Mouse (Mus musculus): ENCODE data around the gene Psmb9. TPM values are rescaled to one million over a fixed set of nuclear protein-coding genes. Genes with fewer than 3 reads are reported as not detected.

Gene Psmb9
- polyA plus RNA-seq, 1 experiment from 2014 or later: 4.5 TPM

DNA sequence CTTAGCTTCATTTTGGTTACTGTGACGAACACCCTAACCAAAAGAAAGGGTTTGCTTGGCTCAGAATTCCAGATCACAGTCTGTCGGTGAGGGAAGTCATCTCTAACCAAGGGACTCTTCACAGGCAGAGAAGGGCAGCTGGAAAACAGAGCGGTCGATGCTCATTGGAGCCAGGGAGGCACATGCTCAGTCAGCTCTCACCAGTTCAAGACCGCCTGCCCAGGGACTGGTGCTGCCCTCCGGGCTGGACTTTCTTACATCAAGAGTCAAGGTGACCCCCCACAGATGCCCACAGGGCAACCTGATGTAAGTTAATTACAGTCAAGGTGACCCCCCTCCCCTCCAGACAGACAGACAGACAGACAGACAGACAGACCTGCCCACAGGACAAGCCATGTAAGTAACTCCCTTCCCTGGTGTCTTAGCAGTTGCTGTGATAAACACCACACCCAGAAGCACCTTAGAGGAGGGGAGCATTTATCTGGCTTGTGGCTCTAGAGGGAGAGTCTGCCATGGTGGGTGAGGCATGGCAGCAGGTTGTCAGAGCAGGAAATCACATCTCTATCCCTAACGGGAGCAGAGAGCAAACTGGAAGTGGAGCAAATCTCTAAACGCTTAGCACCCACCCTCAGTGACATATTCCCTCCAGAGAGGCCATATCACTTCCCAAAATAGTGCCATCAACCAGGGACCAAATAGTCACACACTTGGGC lies 29.8 kb upstream of the Psmb9 start:
- Histone ChIP-seq H3K27me3 (replicated peaks) (peaks cover 20% of the 10 kb centered on the region), H3K9ac (no peak overlapping the region), H3K4me1 (no peaks in the 10 kb centered on the region), H3K4me3 (no peak overlapping the region), H3K36me3 (no peaks in the 10 kb centered on the region), H3K27ac (no peak overlapping the region), H3K4me2 (no peak overlapping the region), H3K9me3 (replicated peaks) (no peaks in the 10 kb centered on the region; the same call in 1 of the 2 replicates)
- WGBS (ENCODE audit: insufficient replicate concordance): 69% methylated on average over 8 of the region's 8 CpGs
- ATAC-seq: no peak

DNA sequence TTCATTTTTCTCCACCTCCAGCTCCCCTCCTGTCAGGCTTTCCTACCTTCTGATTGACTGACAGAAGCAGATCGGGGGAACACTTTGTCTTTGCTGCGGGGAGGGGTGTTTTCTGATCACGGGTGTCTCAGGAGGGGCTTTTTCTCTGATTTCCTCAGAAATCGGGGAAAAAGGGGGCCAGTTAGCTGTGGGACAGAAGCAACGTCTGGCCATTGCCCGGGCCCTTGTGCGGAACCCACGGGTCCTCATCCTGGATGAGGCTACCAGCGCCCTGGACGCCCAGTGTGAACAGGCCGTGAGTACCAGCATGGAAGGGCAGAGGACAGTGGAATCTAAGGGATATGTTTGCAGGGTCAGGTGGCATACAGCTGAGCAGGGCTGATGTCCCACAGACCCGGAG lies 27.6 kb upstream of the Psmb9 start:
- WGBS (ENCODE audit: insufficient replicate concordance): 74% methylated on average over 12 of the region's 12 CpGs
- no peak for ATAC-seq
- no peaks in the 10 kb centered on the region; the same call in 1 of the 2 replicates for H3K9me3 ChIP-seq (replicated peaks)

DNA sequence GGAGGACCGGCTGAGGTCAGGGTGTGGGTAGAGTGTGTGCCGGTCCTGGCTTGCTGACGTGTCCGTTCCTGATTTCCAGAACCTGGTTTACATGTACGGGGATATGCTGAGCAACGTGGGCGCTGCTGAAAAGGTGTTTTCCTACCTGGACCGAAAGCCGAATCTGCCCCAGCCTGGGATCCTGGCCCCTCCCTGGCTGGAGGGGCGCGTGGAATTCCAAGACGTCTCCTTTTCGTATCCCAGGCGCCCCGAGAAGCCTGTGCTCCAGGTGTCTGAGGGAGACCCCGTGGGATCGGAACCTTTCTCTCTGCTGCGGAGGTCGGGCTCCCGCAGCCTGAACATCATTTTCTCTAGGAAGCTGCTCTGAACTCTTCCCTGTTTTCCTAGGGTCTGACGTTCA lies 26.4 kb upstream of the Psmb9 start:
- no peak for ATAC-seq

More for the DNA sequence above, 27.6 kb upstream of the Psmb9 start:
- Histone ChIP-seq H3K27ac (no peak overlapping the region), H3K4me3 (no peak overlapping the region), H3K4me1 (peaks cover 18% of the 10 kb centered on the region), H3K36me3 (no peaks in the 10 kb centered on the region), H3K27me3 (replicated peaks) (peaks cover 29% of the 10 kb centered on the region), H3K9ac (no peak overlapping the region), H3K4me2 (no peak overlapping the region)

DNA sequence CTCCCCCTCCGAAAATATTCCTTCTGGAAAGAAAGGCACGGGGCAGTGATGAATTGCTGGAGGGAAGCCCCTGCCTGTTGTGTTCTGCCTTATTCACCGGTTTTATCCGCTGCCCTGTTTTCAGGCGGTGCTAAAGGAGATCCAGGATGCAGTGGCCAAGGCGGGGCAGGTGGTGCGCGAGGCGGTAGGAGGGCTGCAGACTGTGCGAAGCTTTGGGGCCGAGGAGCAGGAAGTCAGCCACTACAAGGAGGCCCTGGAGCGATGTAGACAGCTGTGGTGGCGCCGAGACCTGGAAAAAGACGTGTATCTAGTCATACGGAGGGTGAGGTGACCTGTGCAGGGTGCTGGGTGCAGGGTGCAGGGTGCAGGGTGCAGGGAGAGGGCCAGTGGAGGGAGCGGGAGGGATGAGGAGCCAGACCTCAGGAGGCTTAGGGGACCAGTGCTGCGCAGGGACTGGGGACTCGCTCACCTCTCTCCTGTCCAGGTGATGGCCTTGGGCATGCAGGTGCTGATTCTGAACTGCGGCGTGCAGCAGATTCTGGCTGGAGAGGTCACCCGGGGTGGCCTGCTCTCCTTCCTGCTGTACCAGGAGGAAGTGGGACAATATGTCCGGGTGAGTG lies 24.3 kb upstream of the Psmb9 start:
- ATAC-seq: no peak
- Histone ChIP-seq H3K9me3 (replicated peaks) (no peaks in the 10 kb centered on the region), H3K27ac (no peak overlapping the region), H3K4me3 (no peak overlapping the region), H3K36me3 (no peaks in the 10 kb centered on the region), H3K9ac (no peak overlapping the region), H3K27me3 (replicated peaks) (peaks cover 36% of the 10 kb centered on the region), H3K4me1 (peaks cover 32% of the 10 kb centered on the region), H3K4me2 (no peak overlapping the region)
- 31% methylated on average over 23 of the region's 23 CpGs for WGBS (ENCODE audit: insufficient replicate concordance)

More for the DNA sequence above, 26.4 kb upstream of the Psmb9 start:
- Histone ChIP-seq H3K4me2 (no peak overlapping the region), H3K27ac (no peak overlapping the region), H3K9me3 (replicated peaks) (no peaks in the 10 kb centered on the region; the same call in 1 of the 2 replicates), H3K27me3 (replicated peaks) (peaks cover 29% of the 10 kb centered on the region), H3K4me1 (peaks cover 18% of the 10 kb centered on the region), H3K9ac (no peak overlapping the region), H3K4me3 (no peak overlapping the region), H3K36me3 (no peaks in the 10 kb centered on the region)
- 61% methylated on average over 21 of the region's 21 CpGs for WGBS (ENCODE audit: insufficient replicate concordance)

DNA sequence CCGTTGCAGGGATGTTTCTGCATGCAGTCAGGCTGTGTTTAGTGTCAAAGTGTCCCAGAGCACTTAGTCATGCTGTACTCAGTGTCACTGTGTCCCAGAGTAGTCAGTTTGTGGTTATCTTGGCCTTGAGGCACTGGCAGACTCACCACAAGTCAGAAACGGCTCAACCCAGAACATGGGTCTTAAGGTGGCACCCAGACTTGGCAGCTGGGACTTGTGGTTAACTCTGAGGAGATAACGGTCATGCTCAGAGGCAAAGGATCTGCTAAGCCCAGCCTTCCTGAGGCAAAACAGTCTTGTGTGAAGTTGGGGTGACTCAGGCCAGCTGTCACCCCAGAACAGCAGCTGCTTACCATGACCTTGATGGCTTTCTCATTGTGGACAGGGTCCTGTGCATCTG lies 23.0 kb upstream of the Psmb9 start:
- 19% methylated on average over 3 of the region's 3 CpGs for WGBS (ENCODE audit: insufficient replicate concordance)
- no peaks in the 10 kb centered on the region for H3K9me3 ChIP-seq (replicated peaks)
- ATAC-seq: peak; percentile 81
- peaks cover 32% of the 10 kb centered on the region for H3K27me3 ChIP-seq (replicated peaks)
- peak overlapping the region; percentile 60; the same call in 1 of the 2 replicates for H3K27ac ChIP-seq
- H3K4me3 ChIP-seq: no peak overlapping the region
- peaks cover 34% of the 10 kb centered on the region for H3K4me1 ChIP-seq
- no peaks in the 10 kb centered on the region for H3K36me3 ChIP-seq
- no peak overlapping the region for H3K9ac ChIP-seq
- no peak overlapping the region for H3K4me2 ChIP-seq

DNA sequence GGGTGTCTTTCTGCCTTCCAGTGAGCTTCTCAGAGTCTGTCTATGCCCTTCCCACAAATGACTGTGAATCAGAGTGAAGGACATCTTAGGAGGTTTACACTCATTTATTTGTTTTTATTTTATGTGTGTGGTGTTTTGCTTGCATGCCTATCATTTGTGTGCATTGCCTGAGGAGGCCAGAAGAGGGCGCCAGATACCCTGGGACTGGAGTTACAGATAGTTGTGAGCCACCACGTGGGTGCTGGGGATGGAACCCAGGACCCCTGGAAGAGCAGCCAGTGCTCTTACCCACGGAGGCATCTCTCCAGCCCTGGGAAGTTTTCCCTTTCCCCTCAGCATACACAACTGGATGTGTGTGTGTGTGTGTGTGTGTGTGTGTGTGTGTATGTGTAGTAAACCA lies 22.1 kb upstream of the Psmb9 start:
- no peak for ATAC-seq
- Histone ChIP-seq H3K9me3 (replicated peaks) (no peaks in the 10 kb centered on the region), H3K36me3 (no peaks in the 10 kb centered on the region), H3K4me2 (no peak overlapping the region), H3K4me3 (no peak overlapping the region), H3K9ac (no peak overlapping the region), H3K4me1 (peaks cover 43% of the 10 kb centered on the region), H3K27ac (peak overlapping the region; percentile 60; the same call in 1 of the 2 replicates), H3K27me3 (replicated peaks) (peaks cover 39% of the 10 kb centered on the region)
- WGBS (ENCODE audit: insufficient replicate concordance): 41% methylated on average over 3 of the region's 3 CpGs

DNA sequence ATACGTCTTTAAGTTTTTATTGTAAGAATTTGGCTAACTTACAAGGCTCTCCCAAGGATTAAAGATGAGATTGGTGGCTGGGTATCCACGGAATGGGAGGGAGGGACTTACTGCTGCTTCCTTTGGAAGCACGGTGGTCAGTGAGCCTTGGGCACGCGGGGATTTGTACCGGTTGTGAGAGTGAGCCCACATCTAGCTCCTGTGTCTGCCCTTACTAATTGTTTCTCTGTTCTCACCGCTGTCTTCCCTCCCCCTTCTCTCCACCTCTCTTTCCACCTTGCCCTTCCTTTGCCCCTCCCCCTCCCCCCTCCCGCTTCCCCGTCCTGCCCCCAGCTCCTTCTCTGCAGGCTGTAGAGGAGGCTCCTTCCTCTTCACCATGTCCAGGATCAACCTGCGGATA lies 20.9 kb upstream of the Psmb9 start:
- H3K36me3 ChIP-seq: no peaks in the 10 kb centered on the region
- ATAC-seq: no peak
- H3K9me3 ChIP-seq (replicated peaks): no peaks in the 10 kb centered on the region
- H3K4me1 ChIP-seq: peaks cover 50% of the 10 kb centered on the region
- H3K4me3 ChIP-seq: no peak overlapping the region
- WGBS (ENCODE audit: insufficient replicate concordance): 35% methylated on average over 10 of the region's 10 CpGs
- no peak overlapping the region for H3K4me2 ChIP-seq
- H3K27ac ChIP-seq: no peak overlapping the region
- H3K27me3 ChIP-seq (replicated peaks): peaks cover 35% of the 10 kb centered on the region
- H3K9ac ChIP-seq: no peak overlapping the region

DNA sequence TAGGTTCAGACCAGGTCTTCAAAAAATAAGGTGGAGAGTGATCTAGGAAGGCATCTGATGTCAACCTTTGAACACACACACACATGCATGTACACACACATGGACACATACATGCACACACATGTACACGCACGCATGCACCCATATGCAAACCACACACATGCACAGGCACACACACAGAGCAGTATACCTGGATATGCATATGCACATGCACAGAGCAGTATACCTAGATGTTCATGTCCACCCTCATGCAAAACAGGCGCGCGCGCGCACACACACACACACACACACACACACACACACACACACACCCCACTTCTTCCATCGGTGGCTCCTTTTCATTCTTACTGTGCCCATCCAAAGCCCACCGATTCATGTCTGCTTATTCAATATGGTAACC lies 20.3 kb upstream of the Psmb9 start:
- Histone ChIP-seq H3K4me1 (peaks cover 50% of the 10 kb centered on the region), H3K27me3 (replicated peaks) (peaks cover 34% of the 10 kb centered on the region), H3K9me3 (replicated peaks) (no peaks in the 10 kb centered on the region), H3K4me3 (no peak overlapping the region), H3K9ac (no peak overlapping the region), H3K27ac (no peak overlapping the region), H3K4me2 (no peak overlapping the region), H3K36me3 (no peaks in the 10 kb centered on the region)
- ATAC-seq: no peak
- WGBS (ENCODE audit: insufficient replicate concordance): 92% methylated on average over 9 of the region's 9 CpGs

DNA sequence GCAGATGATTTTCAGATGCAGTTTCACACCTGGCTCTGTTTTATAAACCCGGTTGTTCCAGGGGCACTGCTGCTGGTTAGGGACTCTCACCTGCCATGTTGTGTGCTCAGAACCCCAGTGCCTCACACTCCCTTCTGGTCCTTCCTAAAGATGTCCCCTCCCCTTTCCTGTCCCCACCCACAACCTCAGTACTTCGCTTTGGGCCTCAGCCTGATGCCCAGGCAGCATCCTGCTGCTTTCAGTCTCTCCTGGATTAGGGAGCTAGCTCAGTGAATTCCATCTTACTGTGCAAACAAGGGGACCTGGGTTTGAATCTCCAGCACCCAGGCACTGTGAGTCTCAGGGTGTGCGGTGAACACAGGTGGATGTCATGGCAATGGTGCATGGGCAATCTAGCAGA lies 19.9 kb upstream of the Psmb9 start:
- Histone ChIP-seq H3K4me3 (no peak overlapping the region), H3K27ac (no peak overlapping the region), H3K4me2 (no peak overlapping the region), H3K27me3 (replicated peaks) (peaks cover 30% of the 10 kb centered on the region), H3K9ac (no peak overlapping the region), H3K9me3 (replicated peaks) (no peaks in the 10 kb centered on the region), H3K36me3 (no peaks in the 10 kb centered on the region), H3K4me1 (peaks cover 50% of the 10 kb centered on the region)
- ATAC-seq: no peak
- WGBS (ENCODE audit: insufficient replicate concordance): 41% methylated on average over 3 of the region's 3 CpGs

DNA sequence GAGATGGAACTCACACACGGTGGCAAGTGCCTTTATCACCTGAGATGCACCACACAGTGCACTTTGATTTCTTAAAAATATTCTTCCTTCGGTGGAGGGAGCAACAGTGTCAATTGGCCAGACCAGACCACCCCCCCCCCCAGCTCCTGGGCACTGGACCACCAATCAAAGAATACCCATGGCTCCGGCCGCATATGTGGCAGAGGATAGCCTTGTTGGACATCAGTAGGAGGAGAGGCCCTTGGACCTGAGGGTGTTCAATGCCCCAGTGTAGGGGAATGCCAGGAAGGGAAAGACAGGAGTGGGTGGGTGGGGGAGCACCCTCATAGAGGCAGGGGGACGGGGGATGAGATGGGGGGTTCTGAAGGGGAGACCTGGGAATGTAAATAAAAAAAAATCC lies 19.2 kb upstream of the Psmb9 start:
- Histone ChIP-seq H3K27ac (no peak overlapping the region), H3K4me1 (peaks cover 46% of the 10 kb centered on the region), H3K4me3 (no peak overlapping the region), H3K36me3 (no peaks in the 10 kb centered on the region), H3K27me3 (replicated peaks) (peaks cover 26% of the 10 kb centered on the region), H3K4me2 (no peak overlapping the region), H3K9ac (no peak overlapping the region), H3K9me3 (replicated peaks) (no peaks in the 10 kb centered on the region)
- ATAC-seq: no peak
- 74% methylated on average over 5 of the region's 5 CpGs for WGBS (ENCODE audit: insufficient replicate concordance)

DNA sequence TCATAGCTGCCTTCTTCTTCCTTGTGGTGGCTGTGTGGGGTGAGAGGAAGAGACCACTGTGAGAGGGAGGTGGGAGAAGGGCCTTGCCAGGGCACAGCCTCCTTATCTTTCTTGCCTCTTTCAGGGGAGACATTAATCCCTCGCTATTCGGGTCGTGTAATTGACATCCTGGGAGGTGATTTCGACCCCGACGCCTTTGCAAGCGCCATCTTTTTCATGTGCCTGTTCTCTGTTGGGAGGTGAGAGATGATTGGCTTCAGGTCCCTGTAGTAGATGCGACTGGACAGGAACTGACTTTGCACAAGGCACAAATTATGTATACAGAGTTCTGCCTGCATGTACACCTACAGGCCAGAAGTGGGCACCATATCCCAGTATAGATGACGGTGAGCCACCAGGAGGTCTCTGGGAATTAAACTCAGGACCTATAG lies 18.2 kb upstream of the Psmb9 start:
- peak; percentile 54 for ATAC-seq
- WGBS (ENCODE audit: insufficient replicate concordance): 15% methylated on average over 9 of the region's 9 CpGs

DNA sequence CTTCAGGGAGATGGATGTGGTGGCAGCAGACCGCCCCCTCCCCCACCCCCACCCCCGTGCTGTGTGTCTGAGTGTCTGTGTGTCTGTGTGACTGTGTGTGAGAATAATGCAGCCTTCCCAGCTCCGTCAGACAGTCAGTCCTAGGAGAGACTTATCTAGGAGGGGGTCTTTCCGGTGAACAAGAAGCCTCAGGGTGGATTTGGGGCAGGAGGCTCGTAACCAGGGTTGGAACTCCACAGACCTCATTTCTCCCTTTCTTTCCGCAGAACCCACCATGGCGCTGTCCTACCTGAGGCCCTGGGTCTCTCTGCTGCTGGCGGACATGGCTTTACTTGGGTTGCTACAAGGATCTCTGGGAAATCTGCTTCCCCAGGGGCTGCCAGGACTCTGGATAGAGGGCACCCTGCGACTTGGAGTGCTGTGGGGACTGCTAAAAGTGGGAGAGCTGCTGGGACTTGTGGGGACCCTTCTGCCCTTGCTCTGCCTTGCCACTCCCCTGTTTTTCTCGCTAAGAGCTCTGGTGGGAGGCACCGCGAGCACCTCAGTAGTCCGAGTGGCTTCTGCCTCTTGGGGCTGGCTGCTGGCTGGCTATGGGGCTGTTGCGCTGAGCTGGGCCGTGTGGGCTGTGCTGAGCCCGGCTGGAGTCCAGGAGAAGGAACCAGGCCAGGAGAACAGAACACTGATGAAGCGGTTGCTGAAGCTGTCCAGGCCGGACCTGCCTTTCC lies 17.6 kb upstream of the Psmb9 start:
- peak overlapping the region; percentile 84 for H3K9ac ChIP-seq
- H3K9me3 ChIP-seq (replicated peaks): no peaks in the 10 kb centered on the region
- H3K4me1 ChIP-seq: peaks cover 31% of the 10 kb centered on the region
- H3K4me3 ChIP-seq: peak overlapping the region; percentile 87
- H3K27ac ChIP-seq: peak overlapping the region; percentile 64
- peak overlapping the region; percentile 98 for H3K4me2 ChIP-seq
- ATAC-seq: peak; percentile 25; the same call in 1 of the 2 replicates
- H3K36me3 ChIP-seq: no peaks in the 10 kb centered on the region
- H3K27me3 ChIP-seq (replicated peaks): peaks cover 31% of the 10 kb centered on the region
- WGBS (ENCODE audit: insufficient replicate concordance): 14% methylated on average over 18 of the region's 18 CpGs

More for the DNA sequence above, 18.2 kb upstream of the Psmb9 start:
- Histone ChIP-seq H3K27me3 (replicated peaks) (peaks cover 26% of the 10 kb centered on the region), H3K9ac (peak overlapping the region; percentile 84), H3K9me3 (replicated peaks) (no peaks in the 10 kb centered on the region), H3K27ac (peak overlapping the region; percentile 64), H3K36me3 (no peaks in the 10 kb centered on the region), H3K4me1 (peaks cover 37% of the 10 kb centered on the region), H3K4me3 (peak overlapping the region; percentile 87), H3K4me2 (peak overlapping the region; percentile 98)

Measured in liver, embryonic 12.5 days (tissue).